In the genomic region with DNA sequence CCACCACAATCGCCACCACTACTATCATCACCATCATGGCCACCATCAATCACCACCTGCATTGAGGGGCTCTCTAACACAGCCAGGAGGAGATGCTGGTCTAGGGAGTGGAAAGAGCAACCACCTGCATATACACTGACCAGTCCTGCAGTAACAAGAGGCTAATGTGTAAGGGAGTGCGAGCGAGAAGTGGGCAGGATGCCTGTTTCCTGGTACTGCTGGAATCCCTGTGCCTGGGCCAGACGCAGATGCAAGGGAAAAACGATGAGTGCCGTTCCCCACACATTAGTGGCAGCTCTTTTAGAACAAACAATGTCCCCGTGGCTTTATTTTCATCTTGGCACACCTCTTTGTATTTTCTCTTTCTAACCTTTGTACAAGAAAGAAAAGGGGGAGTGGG, we compare ENCODE assay signal across 23 mouse cellular contexts.
DNase-seq lines count a peak whose midpoint lies in the region; ATAC-seq and TF ChIP-seq lines count a peak whose summit lies in the region.
"Had no signal": no experiment of that assay in that cellular context is flagged by ENCODE, and none has a peak within 500 bp of the region (broad histone marks: within the 10 kb centered on the region; RNA-seq: fewer than 3 reads in every experiment).

No protein-coding gene starts in this region.

- H3K4me2 ChIP-seq in heart, embryonic 11.5 days, result no peak overlapping the region
- H3K4me2 ChIP-seq: forebrain, embryonic 15.5 days; intestine, embryonic 15.5 days; lung, embryonic 14.5 days; midbrain, embryonic 12.5 days had no signal

- DNase-seq in heart, adult 11 months, result peak; percentile 81
- DNase-seq in cerebellum, adult 11-12 months, result peak; percentile 84
- peak; percentile 85 for DNase-seq in cerebellum, adult 9-11 months
- DNase-seq in urinary bladder, postnatal 36 days (ENCODE audit: low spot score in 2 of 2), result no peak
- DNase-seq in thymus, postnatal 25 days, result no peak
- no peak for DNase-seq in left cerebral cortex, adult 18-20 months (ENCODE audit: low spot score in 2 of 2)
- DNase-seq: gastrocnemius, adult 2 months; gastrocnemius, postnatal 36 days; heart, postnatal 14 days; kidney, adult 2 months; kidney, postnatal 4 days; liver; lung, embryonic 14.5 days; retina, postnatal 1 day; right cerebral cortex, postnatal 14 days had no signal

- no peaks in the 10 kb centered on the region for H3K4me1 ChIP-seq in heart, embryonic 11.5 days (ENCODE audit: control insufficient read depth, insufficient read depth, low read length)
- H3K4me1 ChIP-seq in E14TG2a.4 (replicated peaks; ENCODE audit: low read depth, low read length), result peaks cover 6% of the 10 kb centered on the region; the same call in 1 of the 2 replicates
- H3K4me1 ChIP-seq: intestine, embryonic 15.5 days; midbrain, embryonic 12.5 days had no signal

- H3K27ac ChIP-seq in heart, embryonic 11.5 days (ENCODE audit: low read depth, low read length), result no peak overlapping the region
- H3K27ac ChIP-seq: forebrain, embryonic 15.5 days; gastrocnemius, adult 2 months; hindbrain, embryonic 10.5 days; hindbrain, postnatal 0 days; intestine, embryonic 15.5 days; liver, embryonic 14.5 days; midbrain, embryonic 12.5 days had no signal

- no peak overlapping the region for H3K9ac ChIP-seq in heart, embryonic 11.5 days (ENCODE audit: low read depth, low read length)
- H3K9ac ChIP-seq: forebrain, embryonic 15.5 days; intestine, embryonic 15.5 days; liver, embryonic 14.5 days; lung, embryonic 14.5 days; midbrain, embryonic 12.5 days had no signal

- no peak overlapping the region for H3K4me3 ChIP-seq in heart, embryonic 11.5 days (ENCODE audit: low read depth, low read length)
- 0 out of 2 replicates have a peak overlapping the region, but pooled peaks have one; percentile 26 for H3K4me3 ChIP-seq in E14TG2a.4 (replicated peaks; ENCODE audit: low read length)
- H3K4me3 ChIP-seq: forebrain, embryonic 15.5 days; gastrocnemius, adult 2 months; hindbrain, embryonic 10.5 days; intestine, embryonic 15.5 days; midbrain, embryonic 12.5 days had no signal

- H3K27me3 ChIP-seq in heart, embryonic 11.5 days (ENCODE audit: control insufficient read depth, insufficient read depth, low read length), result no peaks in the 10 kb centered on the region
- 0 out of 2 replicates have a peak, but pooled peaks cover 7% of the 10 kb centered on the region for H3K27me3 ChIP-seq in E14TG2a.4 (ENCODE audit: insufficient read depth, low read length)
- H3K27me3 ChIP-seq: forebrain, embryonic 15.5 days; intestine, embryonic 15.5 days; midbrain, embryonic 12.5 days had no signal

- no peak for TF ChIP-seq CTCF in E14TG2a.4 (conservative IDR thresholded peaks at IDR 0.05; ENCODE audit: low read length)

- H3K9me3 ChIP-seq in heart, embryonic 11.5 days (replicated peaks; ENCODE audit: control insufficient read depth, low read length), result no peaks in the 10 kb centered on the region
- H3K9me3 ChIP-seq in E14TG2a.4 (ENCODE audit: low read length), result no peaks in the 10 kb centered on the region
- H3K9me3 ChIP-seq: forebrain, embryonic 15.5 days; hindbrain, embryonic 10.5 days; intestine, embryonic 15.5 days; midbrain, embryonic 12.5 days had no signal

- no peak for ATAC-seq in heart, embryonic 11.5 days (replicated peaks; ENCODE audit: insufficient number of reproducible peaks, low FRiP score, low TSS enrichment)
- ATAC-seq: forebrain, embryonic 15.5 days; hindbrain, postnatal 0 days; intestine, embryonic 15.5 days had no signal

- WGBS in heart, embryonic 11.5 days (ENCODE audit: insufficient replicate concordance), result 79% methylated on average over 7 of the region's 7 CpGs

- H3K36me3 ChIP-seq in heart, embryonic 11.5 days (ENCODE audit: control insufficient read depth, insufficient read depth, low read length), result no peaks in the 10 kb centered on the region
- H3K36me3 ChIP-seq in E14TG2a.4 (ENCODE audit: insufficient read depth, low read length), result no peaks in the 10 kb centered on the region
- H3K36me3 ChIP-seq: intestine, embryonic 15.5 days had no signal

Comparison
In these comparisons a context has a peak if more than half of its experiments do, and no peak if none do; other contexts are left out.
1. DNase-seq: peak in heart, adult 11 months (single experiment), cerebellum, adult 11-12 months (single experiment) and cerebellum, adult 9-11 months (single experiment); none in urinary bladder, postnatal 36 days (0 of 2), thymus, postnatal 25 days (single experiment) and left cerebral cortex, adult 18-20 months (0 of 2).